Mouse (Mus musculus): Measurements from ENCODE around the gene Slc2a2. TPM values are rescaled to one million over a fixed set of nuclear protein-coding genes. Genes with fewer than 3 reads are reported as not detected.

The Slc2a2 gene
- polyA plus RNA-seq, 2 experiments = 7.6 to 24.4 TPM

DNA sequence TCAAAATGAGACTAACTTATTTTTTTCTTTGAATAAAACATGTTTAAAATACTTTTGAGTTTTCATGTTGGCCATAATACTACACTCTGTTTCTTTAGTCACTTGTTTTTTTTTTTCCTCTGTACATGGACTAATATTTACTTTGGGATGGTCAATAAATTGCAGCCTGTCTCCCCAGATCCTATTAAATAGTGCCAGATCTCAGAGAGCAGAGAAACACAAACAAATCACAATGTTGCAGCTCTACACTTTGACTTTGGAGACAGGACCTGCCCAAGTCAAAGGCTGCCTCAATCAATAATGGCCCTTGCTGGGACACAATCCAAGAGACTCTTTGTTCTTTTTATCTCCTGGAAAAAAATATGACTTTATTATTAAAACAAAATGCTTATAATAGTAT lies 24.8 kb downstream of the Slc2a2 start:
- Histone ChIP-seq H3K27me3 (ENCODE audit: control insufficient read depth, insufficient read depth, low read length) (no peaks in the 10 kb centered on the region), H3K9ac (replicated peaks) (no peak overlapping the region), H3K9me3 (ENCODE audit: control insufficient read depth, low read length) (no peaks in the 10 kb centered on the region), H3K36me3 (replicated peaks; ENCODE audit: control insufficient read depth, insufficient read depth, low read depth) (no peaks in the 10 kb centered on the region), H3K27ac (no peak overlapping the region), H3K4me2 (ENCODE audit: low read depth) (no peak overlapping the region), H3K4me3 (ENCODE audit: insufficient read depth in 1 of 2, low read depth in 2 of 2, low read length in 2 of 2) (no peak overlapping the region), H3K4me1 (replicated peaks; ENCODE audit: control insufficient read depth in 2 of 2, insufficient read depth in 2 of 2, low read length in 1 of 2) (peaks cover 0 to 15% of the 10 kb centered on the region in 2 experiments; a peak in 3 of 4 replicates)
- TF ChIP-seq EP300 (IDR thresholded peaks at IDR 0.05; ENCODE audit: low read depth) = no peak
- no peak for TF ChIP-seq CTCF (IDR thresholded peaks at IDR 0.05; ENCODE audit: low read depth)
- DNase-seq (ENCODE audit: low read depth in 3 of 3, low spot score in 3 of 3) (no peak), ATAC-seq (ENCODE audit: insufficient read depth) (no peak; the same call in 1 of the 2 replicates)

DNA sequence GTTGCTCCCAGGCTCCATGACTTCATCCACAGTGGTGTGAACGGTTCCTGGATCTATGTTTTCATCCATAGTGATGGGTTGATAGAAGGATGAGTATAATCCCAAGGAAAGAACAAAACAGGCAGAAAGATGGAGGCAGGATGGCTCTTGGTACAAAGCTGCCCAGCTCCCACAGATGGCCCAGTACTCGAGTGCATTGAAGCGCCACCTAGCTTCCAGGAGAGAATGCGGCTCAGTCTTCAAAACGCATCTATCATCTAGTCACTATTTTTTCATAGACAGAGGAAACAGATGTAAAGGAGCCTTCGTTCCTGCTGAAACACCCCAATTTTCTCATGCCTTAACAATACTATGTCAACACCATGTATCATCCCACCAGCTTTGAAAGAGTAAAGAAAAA lies 25.8 kb downstream of the Slc2a2 start:
- Histone ChIP-seq H3K27ac (no peak overlapping the region), H3K4me1 (replicated peaks; ENCODE audit: control insufficient read depth in 2 of 2, insufficient read depth in 2 of 2, low read length in 1 of 2) (peaks cover 0 to 15% of the 10 kb centered on the region in 2 experiments; a peak in 3 of 4 replicates), H3K4me3 (ENCODE audit: insufficient read depth in 1 of 2, low read depth in 2 of 2, low read length in 2 of 2) (no peak overlapping the region), H3K4me2 (ENCODE audit: low read depth) (no peak overlapping the region), H3K27me3 (ENCODE audit: control insufficient read depth, insufficient read depth, low read length) (no peaks in the 10 kb centered on the region), H3K9ac (replicated peaks) (no peak overlapping the region), H3K36me3 (replicated peaks; ENCODE audit: control insufficient read depth, insufficient read depth, low read depth) (no peaks in the 10 kb centered on the region), H3K9me3 (ENCODE audit: control insufficient read depth, low read length) (no peaks in the 10 kb centered on the region)
- DNase-seq (ENCODE audit: low read depth in 3 of 3, low spot score in 3 of 3) (no peak), ATAC-seq (ENCODE audit: insufficient read depth) (no peak)
- peak; percentile 63 for TF ChIP-seq CTCF (IDR thresholded peaks at IDR 0.05; ENCODE audit: low read depth)
- no peak for TF ChIP-seq EP300 (IDR thresholded peaks at IDR 0.05; ENCODE audit: low read depth)
- WGBS (ENCODE audit: insufficient replicate concordance) = 47% methylated on average over 6 of the region's 6 CpGs

DNA sequence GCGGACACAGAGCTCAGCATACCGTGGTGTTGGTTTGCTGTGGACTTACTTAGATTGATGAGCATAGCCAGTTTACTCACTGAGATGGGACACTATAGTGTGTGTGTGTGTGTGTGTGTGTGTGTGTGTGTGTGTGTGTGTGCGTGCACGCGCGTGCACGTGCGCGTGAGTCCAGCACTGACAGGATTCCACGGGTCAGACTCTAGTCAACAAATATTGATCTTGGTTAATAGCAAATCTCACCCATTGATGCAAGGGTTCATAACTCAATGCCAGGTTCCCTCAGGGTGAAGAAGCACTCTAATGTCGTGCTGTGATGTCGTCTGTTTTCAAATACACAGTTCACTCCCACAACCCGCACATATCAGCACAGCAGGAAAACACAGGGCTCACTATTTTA lies 27.5 kb downstream of the Slc2a2 start:
- Histone ChIP-seq H3K9me3 (ENCODE audit: control insufficient read depth, low read length) (no peaks in the 10 kb centered on the region), H3K9ac (replicated peaks) (no peak overlapping the region), H3K27ac (no peak overlapping the region), H3K4me3 (ENCODE audit: insufficient read depth in 1 of 2, low read depth in 2 of 2, low read length in 2 of 2) (no peak overlapping the region), H3K4me1 (replicated peaks; ENCODE audit: control insufficient read depth in 2 of 2, insufficient read depth in 2 of 2, low read length in 1 of 2) (peaks cover 0 to 15% of the 10 kb centered on the region in 2 experiments; a peak in 3 of 4 replicates), H3K36me3 (replicated peaks; ENCODE audit: control insufficient read depth, insufficient read depth, low read depth) (no peaks in the 10 kb centered on the region), H3K4me2 (ENCODE audit: low read depth) (no peak overlapping the region), H3K27me3 (ENCODE audit: control insufficient read depth, insufficient read depth, low read length) (no peaks in the 10 kb centered on the region)
- DNase-seq (ENCODE audit: low read depth in 3 of 3, low spot score in 3 of 3) (no peak), ATAC-seq (ENCODE audit: insufficient read depth) (peak; percentile 65)
- TF ChIP-seq CTCF (IDR thresholded peaks at IDR 0.05; ENCODE audit: low read depth) = no peak
- TF ChIP-seq EP300 (IDR thresholded peaks at IDR 0.05; ENCODE audit: low read depth) = no peak
- WGBS (ENCODE audit: insufficient replicate concordance) = 77% methylated on average over 13 of the region's 13 CpGs

DNA sequence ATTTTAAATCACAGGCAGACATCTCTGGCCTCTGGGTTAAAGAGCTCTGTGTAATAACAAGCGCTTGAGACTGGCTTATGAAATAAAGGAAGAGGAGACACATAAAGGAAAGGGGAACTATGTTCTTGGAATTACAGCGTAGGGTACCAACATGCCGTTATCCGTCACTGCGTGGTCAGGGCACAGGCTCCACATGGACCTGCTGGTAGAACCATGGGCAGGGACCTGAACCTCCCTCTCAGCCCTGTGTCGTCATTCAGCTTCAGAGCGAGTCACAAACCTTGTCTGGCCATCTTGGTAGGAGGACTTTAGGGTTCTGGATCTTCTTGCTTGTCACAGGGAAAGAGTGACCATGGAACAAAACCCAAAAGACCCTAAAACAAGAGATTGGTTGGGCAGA lies 28.7 kb downstream of the Slc2a2 start:
- Histone ChIP-seq H3K9me3 (ENCODE audit: control insufficient read depth, low read length) (no peaks in the 10 kb centered on the region), H3K4me2 (ENCODE audit: low read depth) (no peak overlapping the region), H3K36me3 (replicated peaks; ENCODE audit: control insufficient read depth, insufficient read depth, low read depth) (no peaks in the 10 kb centered on the region), H3K4me1 (replicated peaks; ENCODE audit: control insufficient read depth in 2 of 2, insufficient read depth in 2 of 2, low read length in 1 of 2) (peaks cover 0 to 15% of the 10 kb centered on the region in 2 experiments; a peak in 3 of 4 replicates), H3K4me3 (ENCODE audit: insufficient read depth in 1 of 2, low read depth in 2 of 2, low read length in 2 of 2) (no peak overlapping the region), H3K27me3 (ENCODE audit: control insufficient read depth, insufficient read depth, low read length) (no peaks in the 10 kb centered on the region), H3K27ac (no peak overlapping the region), H3K9ac (replicated peaks) (no peak overlapping the region)
- ATAC-seq (ENCODE audit: insufficient read depth) (no peak), DNase-seq (ENCODE audit: low read depth in 3 of 3, low spot score in 3 of 3) (no peak)
- WGBS (ENCODE audit: insufficient replicate concordance) = 74% methylated on average over 7 of the region's 7 CpGs
- no peak for TF ChIP-seq CTCF (IDR thresholded peaks at IDR 0.05; ENCODE audit: low read depth)
- TF ChIP-seq EP300 (IDR thresholded peaks at IDR 0.05; ENCODE audit: low read depth) = no peak

DNA sequence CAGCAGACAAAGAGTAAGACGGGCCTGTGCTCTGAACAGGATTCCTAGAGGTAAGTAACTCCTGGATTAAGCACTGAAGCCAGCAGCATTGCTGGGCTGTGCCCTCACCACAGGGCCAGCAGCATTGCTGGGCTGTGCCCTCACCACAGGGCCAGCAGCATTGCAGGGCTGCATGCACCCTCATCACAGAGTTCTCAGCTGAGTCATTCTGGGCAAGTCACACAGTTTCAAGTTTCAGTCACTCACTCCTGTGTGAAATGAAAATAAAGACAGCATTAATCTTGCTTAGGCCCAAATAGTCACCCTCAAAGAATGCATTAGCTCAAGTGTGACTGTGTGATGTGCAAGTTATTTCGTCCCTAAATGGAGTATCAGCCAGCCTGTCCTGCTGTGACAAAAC lies 37.0 kb downstream of the Slc2a2 start:
- DNase-seq (ENCODE audit: low read depth in 3 of 3, low spot score in 3 of 3) = no peak

More for the DNA sequence above, 37.0 kb downstream of the Slc2a2 start:
- no peak for ATAC-seq (ENCODE audit: insufficient read depth)
- no peak overlapping the region for H3K9ac ChIP-seq (replicated peaks)
- no peaks in the 10 kb centered on the region for H3K9me3 ChIP-seq (ENCODE audit: control insufficient read depth, low read length)
- H3K4me3 ChIP-seq (ENCODE audit: insufficient read depth in 1 of 2, low read depth in 2 of 2, low read length in 2 of 2) = no peak overlapping the region
- H3K36me3 ChIP-seq (replicated peaks; ENCODE audit: control insufficient read depth, insufficient read depth, low read depth) = no peaks in the 10 kb centered on the region
- H3K4me1 ChIP-seq (replicated peaks; ENCODE audit: control insufficient read depth in 2 of 2, insufficient read depth in 2 of 2, low read length in 1 of 2) = no peaks in the 10 kb centered on the region
- H3K4me2 ChIP-seq (ENCODE audit: low read depth) = no peak overlapping the region
- WGBS (ENCODE audit: insufficient replicate concordance) = 57% methylated on average over 2 of the region's 2 CpGs
- TF ChIP-seq EP300 (IDR thresholded peaks at IDR 0.05; ENCODE audit: low read depth) (no peak), CTCF (IDR thresholded peaks at IDR 0.05; ENCODE audit: low read depth) (no peak)
- H3K27ac ChIP-seq = no peak overlapping the region
- no peaks in the 10 kb centered on the region for H3K27me3 ChIP-seq (ENCODE audit: control insufficient read depth, insufficient read depth, low read length)

Measured in liver, embryonic 14.5 days (tissue).